Mouse (Mus musculus) layer of hippocampus, postnatal 36 days (tissue): ENCODE results near the gene Ube2d1. TPM values are rescaled to one million over a fixed set of nuclear protein-coding genes. Genes with fewer than 3 reads are reported as not detected.
A peak's percentile ranks its signal among the peaks of the same experiment; 100 is the strongest.

ENCODE experiments used
- DNase-seq, 2 experiments: peaks; one replicate each; pipeline ENCODE4 v3.0.0; 2022
- total RNA-seq, 2 experiments: library from RNA; stranded (reverse); gene quantifications; 2 replicates each; pipeline ENCODE4 v1.2.3; 2021

The Ube2d1 gene
- 10 to 100 TPM; 53.1 to 53.2 TPM for total RNA-seq

GRCm38 (mm10) chr10:71285126-71285580 is at the start of gene Ube2d1:
TSS of gene Ube2d1 (minus strand) at chr10:71285262.
- DNase-seq = peak; percentile 91

GRCm38 (mm10) chr10:71332859-71333258 is 47.8 kb upstream of the Ube2d1 start:
- no peak for DNase-seq

GRCm38 (mm10) chr10:71332376-71332775 is 47.3 kb upstream of the Ube2d1 start:
- DNase-seq = no peak

GRCm38 (mm10) chr10:71331908-71332307 is 46.8 kb upstream of the Ube2d1 start:
- DNase-seq = no peak

- no peak for DNase-seq
These were observed 45.0 kb upstream of the Ube2d1 start for GRCm38 (mm10) chr10:71330070-71330469.

- DNase-seq = no peak
These were observed 44.2 kb upstream of the Ube2d1 start for GRCm38 (mm10) chr10:71329295-71329694.

GRCm38 (mm10) chr10:71328870-71329269 is 43.8 kb upstream of the Ube2d1 start:
- no peak for DNase-seq

- no peak for DNase-seq
These were observed 43.3 kb upstream of the Ube2d1 start for GRCm38 (mm10) chr10:71328382-71328781.

GRCm38 (mm10) chr10:71327386-71327785 is 42.3 kb upstream of the Ube2d1 start:
- DNase-seq = no peak

- peak; percentile 61 for DNase-seq
These were observed 41.7 kb upstream of the Ube2d1 start for GRCm38 (mm10) chr10:71326789-71327188.

- DNase-seq = no peak
These were observed 41.1 kb upstream of the Ube2d1 start for GRCm38 (mm10) chr10:71326123-71326522.

- no peak for DNase-seq
These were observed 38.6 kb upstream of the Ube2d1 start for GRCm38 (mm10) chr10:71323669-71324068.

GRCm38 (mm10) chr10:71316497-71316896 is 31.4 kb upstream of the Ube2d1 start:
- no peak for DNase-seq

- DNase-seq = no peak
These were observed 31.0 kb upstream of the Ube2d1 start for GRCm38 (mm10) chr10:71316056-71316455.

- no peak for DNase-seq
These were observed 29.5 kb upstream of the Ube2d1 start for GRCm38 (mm10) chr10:71314596-71314995.

GRCm38 (mm10) chr10:71310288-71310687 is 25.2 kb upstream of the Ube2d1 start:
- DNase-seq = no peak

- no peak for DNase-seq
These were observed 23.1 kb upstream of the Ube2d1 start for GRCm38 (mm10) chr10:71308199-71308598.

GRCm38 (mm10) chr10:71306759-71307158 is 21.7 kb upstream of the Ube2d1 start:
- no peak for DNase-seq

- DNase-seq = no peak
These were observed 21.1 kb upstream of the Ube2d1 start for GRCm38 (mm10) chr10:71306190-71306589.

- DNase-seq = no peak
These were observed 17.4 kb upstream of the Ube2d1 start for GRCm38 (mm10) chr10:71302490-71302889.

- no peak for DNase-seq
These were observed 15.1 kb upstream of the Ube2d1 start for GRCm38 (mm10) chr10:71300161-71300560.

GRCm38 (mm10) chr10:71293245-71293644 is 8.2 kb upstream of the Ube2d1 start:
- DNase-seq = no peak

- DNase-seq = no peak
These were observed 7.2 kb upstream of the Ube2d1 start for GRCm38 (mm10) chr10:71292254-71292653.

- DNase-seq = no peak
These were observed 6.7 kb upstream of the Ube2d1 start for GRCm38 (mm10) chr10:71291801-71292200.

- DNase-seq = no peak
These were observed 6.2 kb upstream of the Ube2d1 start for GRCm38 (mm10) chr10:71291179-71291661.
